Mouse (Mus musculus) urinary bladder, postnatal 4 days (tissue): ENCODE data around the gene Edem2.

Source experiments
- DNase-seq, 2 experiments: peaks; one replicate each; pipeline ENCODE4 v3.0.0; 2021 to 2022; ENCODE audit warnings: low spot score in 2 of 2

Edem2 gene

GRCm38 (mm10) chr2:155729158-155729645 lies at the start of gene Edem2:
TSS of gene Edem2 (minus strand) at chr2:155729475.
- peak; percentile 83 to 90 for DNase-seq

GRCm38 (mm10) chr2:155779066-155779465 lies 49.8 kb upstream of the Edem2 start:
- no peak for DNase-seq

GRCm38 (mm10) chr2:155778004-155778403 lies 48.7 kb upstream of the Edem2 start:
- DNase-seq, result no peak

- no peak for DNase-seq
Measured at GRCm38 (mm10) chr2:155777688-155777985, 48.4 kb upstream of the Edem2 start.

GRCm38 (mm10) chr2:155776824-155777687 lies 47.8 kb upstream of the Edem2 start:
- no peak for DNase-seq

- DNase-seq, result peak; percentile 51 to 75
Measured at GRCm38 (mm10) chr2:155775685-155776263, 46.5 kb upstream of the Edem2 start.

- no peak for DNase-seq
Measured at GRCm38 (mm10) chr2:155774927-155775684, 45.8 kb upstream of the Edem2 start, which contains the start of gene Mmp24. TSS of gene Mmp24 (plus strand) at chr2:155775342.

- DNase-seq, result no peak
Measured at GRCm38 (mm10) chr2:155774261-155774926, 45.1 kb upstream of the Edem2 start.

GRCm38 (mm10) chr2:155773664-155774063 lies 44.4 kb upstream of the Edem2 start:
- no peak for DNase-seq

- no peak for DNase-seq
Measured at GRCm38 (mm10) chr2:155764679-155765418, 35.6 kb upstream of the Edem2 start.

GRCm38 (mm10) chr2:155756855-155757566 lies 27.7 kb upstream of the Edem2 start:
- no peak for DNase-seq

- DNase-seq, result no peak
Measured at GRCm38 (mm10) chr2:155755746-155756145, 26.5 kb upstream of the Edem2 start.

GRCm38 (mm10) chr2:155751014-155751786 lies 21.9 kb upstream of the Edem2 start, which contains the start of gene Procr:
TSS of gene Procr (plus strand) at chr2:155751117.
- DNase-seq, result peak in 1 of 2 experiments; percentile 38

- DNase-seq, result no peak
Measured at GRCm38 (mm10) chr2:155749394-155749793, 20.1 kb upstream of the Edem2 start.

GRCm38 (mm10) chr2:155745487-155745886 lies 16.2 kb upstream of the Edem2 start:
- DNase-seq, result no peak

GRCm38 (mm10) chr2:155743351-155743750 lies 14.1 kb upstream of the Edem2 start:
- DNase-seq, result no peak

GRCm38 (mm10) chr2:155742931-155743337 lies 13.7 kb upstream of the Edem2 start:
- no peak for DNase-seq

GRCm38 (mm10) chr2:155742211-155742610 lies 12.9 kb upstream of the Edem2 start:
- no peak for DNase-seq

- DNase-seq, result no peak
Measured at GRCm38 (mm10) chr2:155737803-155738202, 8.5 kb upstream of the Edem2 start.

- no peak for DNase-seq
Measured at GRCm38 (mm10) chr2:155736936-155737335, 7.7 kb upstream of the Edem2 start.
